Mouse (Mus musculus): ENCODE results near the gene Hoxa7.

GRCm38 (mm10) chr6:52247766-52248637 lies 26.3 kb upstream of the Hoxa7 start:
- TF ChIP-seq POLR2A (IDR thresholded peaks at IDR 0.05; ENCODE audit: insufficient read depth, low read depth, low read length) (no peak), CTCF (IDR thresholded peaks at IDR 0.05) (no peak)
